Mouse (Mus musculus) liver, adult 2 months (tissue): ENCODE data around the gene Dda1.

Experiments
- CTCF ChIP-seq: fragments of 200-500 bp; IDR thresholded peaks from 2 replicates; pipeline ENCODE4 v1.5.1; 2011; ENCODE audit warnings: low read depth, low read length, control low read depth
- POLR2A ChIP-seq: fragments of 200-500 bp; IDR thresholded peaks from 2 replicates; pipeline ENCODE4 v1.6.1; 2011; ENCODE audit warnings: low read length, control low read depth; ENCODE audit not compliant: insufficient read depth; ENCODE audit errors: extremely low read depth

DNA sequence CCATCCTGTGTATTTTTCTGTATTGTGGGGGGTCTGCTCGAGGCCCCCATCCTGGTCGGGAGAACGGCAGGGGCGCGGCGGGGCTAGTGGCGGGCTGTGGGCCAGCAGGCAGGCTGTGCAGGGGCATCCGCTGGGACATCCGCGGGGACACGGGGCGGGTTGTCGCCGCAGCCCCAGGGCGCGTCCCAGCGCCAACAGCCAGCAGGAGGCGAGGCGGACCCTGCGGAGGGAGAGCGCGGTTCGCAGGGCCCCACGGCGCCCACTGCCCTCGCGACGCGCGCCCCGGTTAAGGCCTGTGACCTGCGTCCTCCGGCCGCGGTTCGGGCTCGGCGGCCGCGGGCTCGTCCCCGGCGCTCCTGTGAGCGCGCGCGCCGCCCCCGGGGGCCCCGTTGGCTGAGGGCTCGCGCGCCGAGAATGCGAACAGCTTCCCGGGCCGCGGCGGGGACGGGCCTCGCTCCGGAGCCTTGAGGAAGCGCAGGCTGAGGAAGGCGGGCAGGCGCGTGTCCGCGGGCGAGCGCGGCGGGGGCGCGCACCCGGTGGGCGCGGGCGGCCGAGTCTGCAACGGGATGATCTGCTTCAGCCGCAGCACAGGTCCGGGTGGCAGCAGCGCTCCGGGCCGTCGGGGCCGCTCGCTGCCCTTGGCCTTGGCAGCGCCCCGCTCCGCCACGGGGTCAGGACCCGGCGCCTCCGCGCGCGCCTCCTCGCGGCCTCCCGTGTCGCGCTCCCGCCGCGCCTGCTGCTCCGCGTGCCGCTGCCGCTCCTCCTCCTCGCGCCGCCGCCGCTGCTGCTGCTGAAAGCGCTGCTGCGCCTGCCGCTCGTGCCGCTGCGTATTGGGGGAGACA is 7.3 kb downstream of the Dda1 start:
- TF ChIP-seq CTCF (peak; percentile 29; the same call in 1 of the 2 replicates), POLR2A (no peak)
